Mouse (Mus musculus) kidney, embryonic 15.5 days (tissue): ENCODE data around the gene Uevld. TPM values are rescaled to one million over a fixed set of nuclear protein-coding genes. Genes with fewer than 3 reads are reported as not detected.
"Not testable (repeated sequence)": the region's sequence is repeated elsewhere in the genome, so short reads cannot be mapped to it uniquely, and the experiment has no call there.

Source experiments
- ATAC-seq: fragments of 200-750 bp; cut with Nextera tagmentation; replicated peaks from 2 replicates; pipeline ENCODE4 v1.8.0; 2017; ENCODE audit warnings: moderate TSS enrichment; ENCODE audit not compliant: low FRiP score
- H3K27ac ChIP-seq: fragments of 300-500 bp; sonication (generic); 2 replicates; pipeline ENCODE4 v1.5.1; 2015; ENCODE audit warnings: mild to moderate bottlenecking, inconsistent platforms
- H3K27me3 ChIP-seq: fragments of 300-500 bp; sonication (generic); 2 replicates; pipeline ENCODE4 v1.6.1; 2015; ENCODE audit warnings: inconsistent platforms
- H3K36me3 ChIP-seq: fragments of 300-500 bp; sonication (generic); 2 replicates; pipeline ENCODE4 v1.6.1; 2015; ENCODE audit warnings: inconsistent platforms
- H3K4me1 ChIP-seq: fragments of 300-500 bp; sonication (generic); 2 replicates; pipeline ENCODE4 v1.6.1; 2015; ENCODE audit warnings: inconsistent platforms
- H3K4me2 ChIP-seq: fragments of 300-500 bp; sonication (generic); 2 replicates; pipeline ENCODE4 v1.6.1; 2015; ENCODE audit warnings: moderate library complexity, mild to moderate bottlenecking, inconsistent platforms
- H3K4me3 ChIP-seq: fragments of 300-500 bp; sonication (generic); replicated peaks from 2 replicates; pipeline ENCODE4 v1.5.1; 2015; ENCODE audit warnings: mild to moderate bottlenecking, inconsistent platforms
- H3K9ac ChIP-seq: fragments of 300-500 bp; sonication (generic); 2 replicates; pipeline ENCODE4 v1.6.1; 2015; ENCODE audit warnings: mild to moderate bottlenecking, inconsistent platforms
- H3K9me3 ChIP-seq: fragments of 300-500 bp; sonication (generic); replicated peaks from 2 replicates; pipeline ENCODE4 v1.6.1; 2016; ENCODE audit warnings: inconsistent platforms
- WGBS: fragments of 180-500 bp; shearing (Covaris S2); methylation state at CpG from one replicate; pipeline ENCODE4 v1.1.7; 2015; ENCODE audit warnings: mixed read lengths; 5-methylcytosine and 5-hydroxymethylcytosine counted together
- polyA plus RNA-seq: library from polyadenylated mRNA; unstranded; fragments of >200 nt; fragmentation: Nextera tagmentation; extraction: Ambion mirVana; gene quantifications from 2 replicates; pipeline ENCODE4 v1.2.1, GENCODE M21; 2015

Uevld gene
- polyA plus RNA-seq, 1 experiment from 2014 or later, result 11.7 TPM

DNA sequence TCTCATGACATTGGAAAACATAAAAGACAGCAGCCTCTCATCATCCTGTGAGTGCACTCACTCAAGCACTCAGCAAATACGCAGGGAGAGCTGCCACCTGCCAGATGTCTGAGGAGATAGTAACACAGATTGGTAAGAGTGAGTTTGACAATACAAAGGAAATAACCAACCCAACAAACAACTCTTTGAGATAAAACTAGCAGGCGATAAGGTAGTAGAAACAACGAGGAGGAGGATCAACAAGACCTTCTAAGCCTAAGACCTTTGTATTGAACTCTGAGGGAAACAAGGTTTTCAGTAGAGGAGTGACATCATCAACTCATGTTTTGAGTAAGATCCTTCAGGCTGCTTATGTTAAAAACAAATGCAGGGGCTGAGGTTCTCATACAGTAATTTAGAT, 59.0 kb downstream of the Uevld start:
- Histone ChIP-seq H3K27ac (no peak overlapping the region), H3K9ac (no peak overlapping the region), H3K4me3 (no peak overlapping the region), H3K4me1 (no peaks in the 10 kb centered on the region), H3K27me3 (no peaks in the 10 kb centered on the region), H3K36me3 (peaks cover 96% of the 10 kb centered on the region), H3K9me3 (no peaks in the 10 kb centered on the region), H3K4me2 (no peak overlapping the region)
- ATAC-seq, result no peak
- WGBS, result 91% methylated on average over 3 of the region's 3 CpGs

DNA sequence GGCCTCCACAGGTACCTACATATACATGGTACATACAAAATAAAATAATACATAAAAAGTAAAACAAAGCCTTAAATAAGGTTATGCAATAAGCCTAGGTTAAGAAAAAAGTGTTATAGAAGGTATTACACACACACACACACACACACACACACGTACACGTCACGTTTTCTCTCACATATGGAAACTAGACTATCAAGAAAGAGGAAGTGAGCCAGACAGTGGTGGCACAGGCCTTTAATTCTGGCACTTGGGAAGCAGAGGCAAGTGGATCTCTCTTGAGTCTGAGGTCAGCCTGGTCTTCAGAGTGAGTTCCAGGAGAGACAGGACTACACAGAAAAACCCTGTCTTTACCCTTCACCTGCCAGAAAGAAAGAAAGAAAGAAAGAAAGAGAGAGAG, 62.8 kb downstream of the Uevld start:
- H3K36me3 ChIP-seq, result peaks cover 98% of the 10 kb centered on the region
- H3K27ac ChIP-seq, result no peak overlapping the region
- WGBS, result 97% methylated on average over 3 of the region's 3 CpGs
- ATAC-seq, result no peak
- no peaks in the 10 kb centered on the region for H3K4me1 ChIP-seq
- no peak overlapping the region for H3K9ac ChIP-seq
- no peaks in the 10 kb centered on the region for H3K9me3 ChIP-seq
- H3K4me3 ChIP-seq, result no peak overlapping the region
- H3K4me2 ChIP-seq, result no peak overlapping the region
- H3K27me3 ChIP-seq, result no peaks in the 10 kb centered on the region

DNA sequence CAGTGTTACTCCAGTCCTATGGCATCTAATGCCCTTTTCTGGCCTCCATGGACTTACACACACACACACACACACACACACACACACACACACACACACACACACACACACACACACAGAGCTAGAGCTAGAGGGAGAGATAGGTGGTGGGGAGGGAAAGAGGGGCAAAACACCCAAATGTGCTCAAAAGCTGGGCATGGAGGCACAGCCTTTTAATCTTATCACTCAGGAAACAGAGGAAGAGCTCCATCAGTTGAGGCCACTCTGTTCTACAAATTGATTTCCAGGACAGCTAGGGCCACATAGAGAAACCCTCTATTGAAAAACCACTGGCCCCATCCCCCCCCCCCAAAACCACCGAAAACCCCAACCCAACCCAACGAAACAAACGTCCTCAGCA, 75.0 kb downstream of the Uevld start:
- Histone ChIP-seq H3K4me3 (no peak overlapping the region), H3K9ac (no peak overlapping the region), H3K9me3 (no peaks in the 10 kb centered on the region), H3K4me2 (no peak overlapping the region), H3K4me1 (no peaks in the 10 kb centered on the region), H3K27ac (no peak overlapping the region), H3K36me3 (peaks cover 44% of the 10 kb centered on the region), H3K27me3 (no peaks in the 10 kb centered on the region)
- WGBS, result 80% methylated on average over 3 of the region's 3 CpGs
- ATAC-seq, result no peak

DNA sequence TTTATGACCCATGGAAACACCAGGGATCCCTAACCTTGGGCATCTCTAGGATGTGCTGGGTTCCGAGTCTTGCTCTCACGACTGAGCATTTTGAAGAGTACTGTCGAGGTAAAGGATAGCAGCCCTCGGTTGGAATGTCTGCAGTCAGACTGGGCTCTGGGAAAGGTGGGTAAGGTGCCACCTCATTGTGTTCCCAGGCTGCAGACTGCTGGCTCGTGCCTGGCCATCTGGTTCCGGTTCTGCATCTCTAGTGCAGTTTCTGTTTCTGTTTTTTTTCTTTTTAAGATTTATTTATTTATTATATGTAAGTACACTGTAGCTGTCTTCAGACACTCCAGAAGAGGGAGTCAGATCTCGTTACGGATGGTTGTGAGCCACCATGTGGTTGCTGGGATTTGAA, 76.4 kb downstream of the Uevld start:
- H3K27ac ChIP-seq, result not testable (repeated sequence)

DNA sequence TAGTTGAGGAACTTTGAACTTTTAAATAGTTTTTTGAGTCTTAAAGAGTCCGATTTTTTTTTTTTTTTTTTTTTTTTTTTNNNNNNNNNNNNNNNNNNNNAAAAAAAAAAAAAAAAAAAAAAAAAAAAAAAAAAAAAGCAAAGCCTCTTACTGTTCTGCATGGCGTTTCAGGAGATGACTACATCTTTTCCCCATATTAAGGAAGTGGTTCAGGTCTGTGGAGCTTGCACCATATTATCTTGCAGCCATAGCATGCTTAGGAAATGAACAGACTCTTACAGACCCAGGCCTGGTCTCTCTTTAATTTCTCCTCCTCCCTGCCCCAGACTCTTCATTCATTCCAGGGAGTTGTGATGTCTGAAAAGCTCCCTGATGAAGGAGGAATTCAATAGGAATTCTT, 77.3 kb downstream of the Uevld start:
- no peak for ATAC-seq
- Histone ChIP-seq H3K4me3 (no peak overlapping the region), H3K36me3 (peaks cover 20% of the 10 kb centered on the region), H3K9ac (no peak overlapping the region), H3K9me3 (no peaks in the 10 kb centered on the region), H3K27me3 (no peaks in the 10 kb centered on the region), H3K4me1 (no peaks in the 10 kb centered on the region), H3K27ac (no peak overlapping the region), H3K4me2 (no peak overlapping the region)
- WGBS, result 80% methylated on average over 2 of the region's 2 CpGs

More for the DNA sequence above, 76.4 kb downstream of the Uevld start:
- peaks cover 30% of the 10 kb centered on the region for H3K36me3 ChIP-seq
- H3K9me3 ChIP-seq, H3K4me2 ChIP-seq, ATAC-seq, H3K4me1 ChIP-seq, H3K9ac ChIP-seq, H3K4me3 ChIP-seq, H3K27me3 ChIP-seq: not testable (repeated sequence)
- 84% methylated on average over 8 of the region's 8 CpGs for WGBS

DNA sequence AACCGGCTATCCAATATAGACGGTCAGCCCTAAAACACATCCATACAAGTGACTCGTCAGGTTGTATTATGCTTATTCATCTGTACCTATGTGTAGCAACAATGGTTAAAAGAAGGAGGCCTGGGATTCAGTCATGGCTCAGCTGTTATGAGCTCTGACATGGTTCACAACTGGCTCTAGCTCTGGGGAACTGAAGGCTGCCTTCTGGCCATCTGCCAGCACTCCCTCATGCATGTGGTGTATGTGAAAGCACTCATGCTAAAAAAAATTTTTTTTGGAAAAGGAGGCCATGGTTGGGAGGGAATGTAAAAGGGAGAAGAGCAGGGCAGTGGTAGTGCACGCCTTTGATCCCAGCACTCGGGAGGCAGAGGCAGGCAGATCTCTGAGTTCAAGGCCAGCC, 78.5 kb downstream of the Uevld start:
- 90% methylated on average over 5 of the region's 5 CpGs for WGBS
- no peaks in the 10 kb centered on the region for H3K27me3 ChIP-seq
- no peak overlapping the region for H3K4me2 ChIP-seq
- no peak overlapping the region for H3K27ac ChIP-seq
- peaks cover 11% of the 10 kb centered on the region for H3K36me3 ChIP-seq
- H3K9me3 ChIP-seq, result no peaks in the 10 kb centered on the region
- H3K4me3 ChIP-seq, result no peak overlapping the region
- H3K9ac ChIP-seq, result no peak overlapping the region
- H3K4me1 ChIP-seq, result no peaks in the 10 kb centered on the region
- ATAC-seq, result peak; percentile 46

DNA sequence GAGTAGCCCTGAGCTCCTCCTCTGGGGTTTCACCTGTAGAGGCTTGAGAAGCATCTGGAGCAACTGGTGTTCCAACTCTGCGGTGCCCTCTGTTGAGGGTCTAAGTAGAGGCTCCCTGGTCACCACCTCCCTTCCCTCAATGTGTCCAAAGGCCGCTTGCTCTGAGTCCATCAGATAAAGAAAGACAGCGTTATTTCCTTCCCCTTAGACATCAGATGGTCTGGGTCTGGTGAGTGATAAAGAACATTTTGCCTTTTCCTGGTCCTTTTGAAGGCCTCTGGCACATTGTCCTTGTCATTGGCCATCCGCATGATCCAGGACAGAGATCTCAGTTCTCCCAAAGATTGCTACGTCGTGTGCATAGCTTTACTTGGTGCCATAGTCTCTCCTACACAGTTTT, 81.1 kb downstream of the Uevld start:
- 83% methylated on average over 6 of the region's 6 CpGs for WGBS
- no peak overlapping the region for H3K27ac ChIP-seq
- ATAC-seq, result no peak
- H3K27me3 ChIP-seq, result no peaks in the 10 kb centered on the region
- H3K9me3 ChIP-seq, result no peaks in the 10 kb centered on the region
- no peaks in the 10 kb centered on the region for H3K36me3 ChIP-seq
- H3K4me2 ChIP-seq, result no peak overlapping the region
- no peak overlapping the region for H3K4me3 ChIP-seq
- H3K9ac ChIP-seq, result no peak overlapping the region
- no peaks in the 10 kb centered on the region for H3K4me1 ChIP-seq

DNA sequence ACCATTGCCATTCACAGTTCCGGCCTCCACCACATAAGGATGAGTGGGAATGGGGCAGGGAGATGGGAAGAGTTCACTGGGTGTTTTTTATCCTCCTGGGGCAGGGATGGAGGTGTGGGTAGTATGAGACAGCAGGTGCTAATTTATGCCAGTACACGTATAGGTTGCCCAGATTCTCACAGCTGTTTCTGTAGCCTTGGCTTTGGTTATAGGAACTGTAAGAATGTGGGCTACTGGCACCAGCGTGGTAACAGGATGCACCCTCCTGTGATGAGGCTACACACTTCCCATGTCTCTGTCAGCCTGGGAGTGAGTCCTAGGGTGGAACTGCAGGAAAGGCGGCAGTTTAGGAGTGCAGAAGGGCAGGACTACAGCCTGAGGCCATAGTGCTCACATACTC, 81.5 kb downstream of the Uevld start:
- H3K9me3 ChIP-seq, result no peaks in the 10 kb centered on the region
- H3K27me3 ChIP-seq, result no peaks in the 10 kb centered on the region
- H3K4me2 ChIP-seq, result no peak overlapping the region
- H3K9ac ChIP-seq, result no peak overlapping the region
- no peak overlapping the region for H3K4me3 ChIP-seq
- H3K36me3 ChIP-seq, result no peaks in the 10 kb centered on the region
- no peaks in the 10 kb centered on the region for H3K4me1 ChIP-seq
- no peak overlapping the region for H3K27ac ChIP-seq
- 68% methylated on average over 4 of the region's 4 CpGs for WGBS
- ATAC-seq, result no peak

Other genes starting within 250 kb of the Uevld start
- gene Saal1, start 247.8 kb downstream of the Uevld start, polyA plus RNA-seq, result 32.6 and 33.6 TPM in 2 replicates
- 0.42 and 0.55 TPM in 2 replicates for gene Saa3, start 242.8 kb downstream of the Uevld start, polyA plus RNA-seq
- gene Saa4, start 225.9 kb downstream of the Uevld start, polyA plus RNA-seq, result 0.23 TPM in 1 of 2 replicates, not detected in the other
- 2.6 and 2.9 TPM in 2 replicates for gene Saa1, start 215.5 kb downstream of the Uevld start, polyA plus RNA-seq
- 0.68 TPM in 1 of 2 replicates, not detected in the other for gene Saa2, start 206.7 kb downstream of the Uevld start, polyA plus RNA-seq
- 27.7 and 31.5 TPM in 2 replicates for gene Hps5, start 162.5 kb downstream of the Uevld start, polyA plus RNA-seq
- 42.3 and 43.8 TPM in 2 replicates for gene Gtf2h1, start 162.4 kb downstream of the Uevld start, polyA plus RNA-seq
- 1,596 and 1,620 TPM in 2 replicates for gene Ldha, start 117.1 kb downstream of the Uevld start, polyA plus RNA-seq
- 0.12 TPM in 1 of 2 replicates, not detected in the other for gene Ldhc, start 97.3 kb downstream of the Uevld start, polyA plus RNA-seq
- gene Tsg101, start 38.6 kb downstream of the Uevld start, polyA plus RNA-seq, result 177 and 180 TPM in 2 replicates
- gene Gm9999, start 25.1 kb upstream of the Uevld start, polyA plus RNA-seq, result not detected in 2 replicates
- gene Spty2d1, start 49.9 kb upstream of the Uevld start, polyA plus RNA-seq, result 18.8 and 19.4 TPM in 2 replicates
- gene Tmem86a, start 92.1 kb upstream of the Uevld start, polyA plus RNA-seq, result 28.1 and 30.2 TPM in 2 replicates
- gene Ptpn5, start 175.2 kb upstream of the Uevld start, polyA plus RNA-seq, result 0.66 and 0.92 TPM in 2 replicates
- gene Mrgpra6, start 246.4 kb upstream of the Uevld start, polyA plus RNA-seq, result not detected in 2 replicates